Mouse (Mus musculus) limb, embryonic 10.5 days (tissue): ENCODE measurements around the gene Poc1a. TPM values are rescaled to one million over a fixed set of nuclear protein-coding genes. Genes with fewer than 3 reads are reported as not detected.

Experiments used
- DNase-seq: peaks from one replicate; pipeline ENCODE4 v3.0.0-alpha.2; 2017; ENCODE audit warnings: low spot score
- H3K27ac ChIP-seq: fragments of 300-500 bp; sonication (generic); 2 replicates; pipeline ENCODE4 v1.5.1; 2016; ENCODE audit warnings: mild to moderate bottlenecking
- H3K27me3 ChIP-seq: fragments of 300-500 bp; sonication (generic); 2 replicates; pipeline ENCODE4 v1.6.1; 2016; ENCODE audit warnings: low read depth, mild to moderate bottlenecking; ENCODE audit not compliant: poor library complexity, severe bottlenecking
- H3K36me3 ChIP-seq: fragments of 300-500 bp; sonication (generic); 2 replicates; pipeline ENCODE4 v1.6.1; 2016; ENCODE audit warnings: mild to moderate bottlenecking, moderate library complexity
- H3K4me1 ChIP-seq: fragments of 300-500 bp; sonication (generic); 2 replicates; pipeline ENCODE4 v1.6.1; 2016
- H3K4me3 ChIP-seq: fragments of 300-500 bp; sonication (generic); 2 replicates; pipeline ENCODE4 v1.5.1; 2016; ENCODE audit warnings: mild to moderate bottlenecking, moderate library complexity
- H3K9me3 ChIP-seq: fragments of 300-500 bp; sonication (generic); replicated peaks from 2 replicates; pipeline ENCODE4 v1.6.1; 2016; ENCODE audit warnings: mild to moderate bottlenecking
- WGBS: fragments of 180-500 bp; shearing (Covaris S2); methylation state at CpG from one replicate; pipeline ENCODE4 v1.1.7; 2016; 5-methylcytosine and 5-hydroxymethylcytosine counted together
- polyA plus RNA-seq: library from polyadenylated mRNA; unstranded; fragments of >200 nt; fragmentation: Nextera tagmentation; extraction: Ambion mirVana; gene quantifications from 2 replicates; pipeline ENCODE4 v1.2.1, GENCODE M21; 2016

The Poc1a gene
- polyA plus RNA-seq, 1 experiment from 2014 or later: 42.9 TPM

- Histone ChIP-seq H3K9me3 (no peaks in the 10 kb centered on the region), H3K36me3 (peaks cover 8% of the 10 kb centered on the region; the same call in 1 of the 2 replicates), H3K4me3 (no peak overlapping the region), H3K27ac (peak overlapping the region; percentile 98), H3K4me1 (peaks cover 100% of the 10 kb centered on the region), H3K27me3 (no peaks in the 10 kb centered on the region)
- DNase-seq: no peak
- 83% methylated on average over 6 of the region's 6 CpGs for WGBS
Measured at GRCm38 (mm10) chr9:106354810-106355209, 73.9 kb downstream of the Poc1a start.

DNA sequence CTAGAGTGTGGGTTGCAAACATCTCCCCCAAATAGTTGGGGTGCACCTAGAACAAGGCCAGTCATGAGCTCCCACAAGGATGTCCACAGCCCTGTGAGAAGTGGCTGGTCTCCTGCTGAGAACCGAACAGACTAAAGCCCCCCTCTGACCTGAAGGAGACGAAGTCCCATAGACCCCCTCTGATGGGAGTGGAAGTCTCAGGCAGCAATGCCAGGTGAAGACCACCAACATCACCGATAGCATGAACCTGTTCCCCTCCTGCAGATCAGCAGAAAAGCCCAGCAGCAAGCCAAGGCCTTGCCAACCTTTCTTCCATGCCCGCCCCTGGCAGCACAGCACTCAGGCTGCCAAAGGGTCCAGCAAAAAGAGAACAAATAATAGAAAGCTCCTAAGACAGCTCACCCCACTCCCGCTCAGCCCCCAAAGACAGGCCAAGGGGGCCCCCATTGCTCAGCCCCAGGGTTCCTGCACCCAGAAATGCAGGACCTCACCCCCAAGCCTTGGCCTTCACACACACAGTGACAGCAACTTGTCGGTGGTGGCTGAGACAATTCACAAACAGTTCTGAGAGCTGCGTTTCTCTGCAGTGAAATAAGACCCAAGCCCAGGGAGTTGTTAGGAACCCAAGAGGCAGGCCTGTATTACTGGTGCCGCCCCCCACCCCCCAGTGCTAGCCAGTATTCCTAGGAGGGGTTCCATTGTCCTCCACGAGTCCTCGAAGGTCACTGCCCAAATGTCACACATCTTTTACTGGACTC lies 74.5 kb downstream of the Poc1a start:
- peak overlapping the region; percentile 34 for H3K4me3 ChIP-seq
- peaks cover 8% of the 10 kb centered on the region; the same call in 1 of the 2 replicates for H3K36me3 ChIP-seq
- no peaks in the 10 kb centered on the region for H3K9me3 ChIP-seq
- no peak for DNase-seq
- H3K27ac ChIP-seq: peak overlapping the region; percentile 98
- H3K27me3 ChIP-seq: no peaks in the 10 kb centered on the region
- peaks cover 100% of the 10 kb centered on the region for H3K4me1 ChIP-seq
- WGBS: 52% methylated on average over 10 of the region's 10 CpGs

DNA sequence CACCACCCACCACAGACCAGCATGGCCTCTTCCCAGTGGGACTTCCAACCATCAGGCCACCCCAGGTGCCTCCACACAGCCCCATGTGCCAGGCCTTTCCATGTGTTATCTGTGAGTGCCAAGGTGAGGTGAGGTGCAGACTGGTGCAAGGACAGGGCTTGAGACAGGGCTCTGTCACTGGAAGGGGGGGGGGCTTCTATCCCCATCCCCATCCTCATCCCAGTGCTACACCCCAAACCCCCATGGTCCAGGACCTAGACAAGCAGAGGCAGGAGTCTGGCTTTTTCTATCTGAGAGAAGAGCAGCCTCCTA lies 75.1 kb downstream of the Poc1a start:
- no peak for DNase-seq
- H3K4me1 ChIP-seq: peaks cover 100% of the 10 kb centered on the region
- H3K9me3 ChIP-seq: no peaks in the 10 kb centered on the region
- H3K27ac ChIP-seq: peak overlapping the region; percentile 98
- H3K4me3 ChIP-seq: peak overlapping the region; percentile 34
- H3K27me3 ChIP-seq: no peaks in the 10 kb centered on the region
- peaks cover 8% of the 10 kb centered on the region; the same call in 1 of the 2 replicates for H3K36me3 ChIP-seq

- peaks cover 100% of the 10 kb centered on the region for H3K4me1 ChIP-seq
- H3K36me3 ChIP-seq: peaks cover 4% of the 10 kb centered on the region; the same call in 1 of the 2 replicates
- peak overlapping the region; percentile 34 for H3K4me3 ChIP-seq
- no peaks in the 10 kb centered on the region for H3K27me3 ChIP-seq
- WGBS: 8% methylated on average over 10 of the region's 10 CpGs
- DNase-seq: peak; percentile 93
- H3K9me3 ChIP-seq: no peaks in the 10 kb centered on the region
- H3K27ac ChIP-seq: peak overlapping the region; percentile 98
Measured at GRCm38 (mm10) chr9:106356323-106356844, 75.5 kb downstream of the Poc1a start.

DNA sequence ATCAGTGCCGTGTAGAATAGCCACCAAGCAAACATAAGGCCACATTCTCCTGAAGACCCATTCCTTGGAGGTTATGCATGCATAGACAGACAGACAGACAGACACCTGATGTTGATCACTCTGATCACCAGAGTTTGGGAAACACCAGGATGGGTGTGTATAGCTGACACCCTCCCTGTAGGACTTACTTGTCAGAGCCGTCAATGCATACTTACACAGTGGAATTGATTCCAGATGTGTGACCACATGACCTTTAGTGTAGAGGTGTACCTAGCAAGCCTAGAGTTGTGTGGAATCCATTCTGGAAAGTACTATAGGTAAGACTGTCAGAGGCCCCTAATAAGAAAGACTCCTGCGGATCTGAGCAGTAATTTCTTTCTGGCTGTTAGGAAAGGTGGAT lies 76.3 kb downstream of the Poc1a start:
- Histone ChIP-seq H3K9me3 (no peaks in the 10 kb centered on the region), H3K4me3 (peak overlapping the region; percentile 34), H3K27me3 (no peaks in the 10 kb centered on the region), H3K36me3 (no peaks in the 10 kb centered on the region), H3K27ac (peak overlapping the region; percentile 98), H3K4me1 (peaks cover 100% of the 10 kb centered on the region)
- DNase-seq: peak; percentile 54
- 22% methylated on average over 3 of the region's 3 CpGs for WGBS

- DNase-seq: no peak
- Histone ChIP-seq H3K36me3 (no peaks in the 10 kb centered on the region), H3K27me3 (no peaks in the 10 kb centered on the region), H3K4me3 (no peak overlapping the region), H3K9me3 (no peaks in the 10 kb centered on the region), H3K4me1 (peaks cover 84% of the 10 kb centered on the region), H3K27ac (peak overlapping the region; percentile 98)
- 56% methylated on average over 6 of the region's 6 CpGs for WGBS
Measured at GRCm38 (mm10) chr9:106359297-106359696, 78.4 kb downstream of the Poc1a start.

- WGBS: 87% methylated on average over 6 of the region's 6 CpGs
- H3K4me3 ChIP-seq: no peak overlapping the region
- H3K36me3 ChIP-seq: 0 out of 2 replicates have a peak, but pooled peaks cover 2% of the 10 kb centered on the region
- DNase-seq: no peak
- no peaks in the 10 kb centered on the region for H3K27me3 ChIP-seq
- peaks cover 84% of the 10 kb centered on the region for H3K4me1 ChIP-seq
- H3K9me3 ChIP-seq: no peaks in the 10 kb centered on the region
- peak overlapping the region; percentile 98 for H3K27ac ChIP-seq
Measured at GRCm38 (mm10) chr9:106361140-106361539, 80.3 kb downstream of the Poc1a start.

GRCm38 (mm10) chr9:106365333-106365732 lies 84.5 kb downstream of the Poc1a start:
- H3K36me3 ChIP-seq: peaks cover 5% of the 10 kb centered on the region
- H3K9me3 ChIP-seq: no peaks in the 10 kb centered on the region
- H3K27me3 ChIP-seq: no peaks in the 10 kb centered on the region
- H3K4me3 ChIP-seq: no peak overlapping the region
- WGBS: 80% methylated on average over 7 of the region's 7 CpGs
- peak overlapping the region; percentile 98 for H3K27ac ChIP-seq
- H3K4me1 ChIP-seq: peaks cover 70% of the 10 kb centered on the region
- DNase-seq: no peak

GRCm38 (mm10) chr9:106366188-106366587 lies 85.3 kb downstream of the Poc1a start:
- no peak for DNase-seq
- Histone ChIP-seq H3K27me3 (no peaks in the 10 kb centered on the region), H3K27ac (peak overlapping the region; percentile 98), H3K4me1 (peaks cover 70% of the 10 kb centered on the region), H3K36me3 (peaks cover 14% of the 10 kb centered on the region), H3K9me3 (no peaks in the 10 kb centered on the region), H3K4me3 (peak overlapping the region; percentile 95)
- WGBS: 76% methylated on average over 1 of the region's 1 CpGs

DNA sequence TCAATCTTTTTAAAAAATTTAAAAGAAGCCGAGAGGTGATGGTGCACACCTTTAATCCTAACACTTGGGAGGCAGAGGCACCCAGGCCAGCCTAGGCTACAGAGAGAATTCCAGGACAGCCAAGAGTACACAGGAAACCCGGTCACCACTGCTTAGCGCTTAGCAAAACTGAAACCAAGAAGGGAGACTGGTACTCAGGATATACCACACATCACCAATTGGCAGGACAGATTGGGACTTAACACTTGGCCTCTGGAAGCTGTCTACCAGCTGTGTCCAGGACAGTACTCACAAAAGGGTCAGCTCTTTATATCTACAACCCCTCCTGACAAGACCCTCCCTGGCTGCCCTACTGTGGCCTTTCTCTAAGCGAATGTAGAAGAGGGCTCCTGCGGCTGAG lies 86.1 kb downstream of the Poc1a start:
- Histone ChIP-seq H3K27ac (peak overlapping the region; percentile 98), H3K36me3 (peaks cover 22% of the 10 kb centered on the region), H3K4me3 (peak overlapping the region; percentile 95), H3K27me3 (no peaks in the 10 kb centered on the region), H3K9me3 (no peaks in the 10 kb centered on the region), H3K4me1 (peaks cover 70% of the 10 kb centered on the region)
- no peak for DNase-seq
- WGBS: 23% methylated on average over 5 of the region's 5 CpGs

- WGBS: under 1% methylated on average over 36 of the region's 36 CpGs
- peaks cover 74% of the 10 kb centered on the region for H3K4me1 ChIP-seq
- peak; percentile 99 for DNase-seq
- peak overlapping the region; percentile 95 for H3K4me3 ChIP-seq
- H3K9me3 ChIP-seq: no peaks in the 10 kb centered on the region
- H3K27ac ChIP-seq: peak overlapping the region; percentile 98
- H3K27me3 ChIP-seq: no peaks in the 10 kb centered on the region
- peaks cover 29% of the 10 kb centered on the region for H3K36me3 ChIP-seq
Measured at GRCm38 (mm10) chr9:106367592-106368111, 86.8 kb downstream of the Poc1a start.

DNA sequence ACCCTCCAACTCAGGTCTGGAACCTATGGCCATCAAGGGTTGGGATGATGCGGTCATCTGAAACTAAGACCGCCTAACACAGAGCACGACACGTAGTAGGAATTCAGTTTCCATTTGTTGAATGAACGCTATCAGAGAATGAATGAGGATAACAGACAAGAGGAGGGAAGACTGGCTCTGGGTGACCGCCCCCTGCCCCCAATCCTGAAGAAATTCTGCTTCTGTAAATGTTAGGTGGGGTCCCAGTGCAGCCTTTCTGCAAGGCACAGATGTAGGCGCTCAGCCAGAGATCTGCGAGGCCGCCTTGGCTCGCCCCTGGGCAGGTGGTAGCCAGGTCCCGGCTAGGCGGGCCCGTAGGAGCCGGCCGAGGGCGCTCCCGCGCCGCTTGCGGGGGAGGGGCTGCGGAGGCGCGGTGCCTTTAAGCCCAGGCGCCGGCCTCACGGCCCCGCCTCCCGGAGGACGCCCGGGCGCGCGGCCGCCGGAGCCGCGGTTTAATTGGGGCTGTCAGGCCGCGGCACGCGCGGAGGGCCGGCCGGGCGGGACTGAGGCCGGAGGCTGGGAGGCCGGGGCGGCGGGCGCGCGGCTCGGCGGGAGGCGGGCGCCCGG lies 87.4 kb downstream of the Poc1a start, which contains the start of gene Dusp7:
Gene Dusp7, plus strand, starts transcription at position 521 of the 606 bp plus-strand sequence.
- peaks cover 78% of the 10 kb centered on the region for H3K4me1 ChIP-seq
- peak; percentile 85 for DNase-seq
- H3K4me3 ChIP-seq: peak within 1 kb of the TSS; percentile 95
- H3K36me3 ChIP-seq: peaks cover 34% of the 10 kb centered on the region
- no peaks in the 10 kb centered on the region for H3K27me3 ChIP-seq
- H3K27ac ChIP-seq: peak within 1 kb of the TSS; percentile 98
- WGBS: 2% methylated on average over 57 of the region's 57 CpGs
- no peaks in the 10 kb centered on the region for H3K9me3 ChIP-seq
